Mouse (Mus musculus) heart, embryonic 13.5 days (tissue): Measurements from ENCODE around the gene Ackr1. TPM values are rescaled to one million over a fixed set of nuclear protein-coding genes. Genes with fewer than 3 reads are reported as not detected.

Experiments
- ATAC-seq: fragments of 200-750 bp; cut with Nextera tagmentation; 2 replicates; pipeline ENCODE4 v1.8.0; 2017; ENCODE audit warnings: moderate TSS enrichment; ENCODE audit not compliant: insufficient number of reproducible peaks, low FRiP score, low TSS enrichment; ENCODE audit errors: extremely low read depth
- H3K27ac ChIP-seq: fragments of 300-500 bp; sonication (generic); replicated peaks from 2 replicates; pipeline ENCODE4 v1.5.1; 2015; ENCODE audit warnings: moderate library complexity, mild to moderate bottlenecking, inconsistent platforms
- H3K27me3 ChIP-seq: fragments of 300-500 bp; sonication (generic); replicated peaks from 2 replicates; pipeline ENCODE4 v1.6.1; 2015; ENCODE audit warnings: mild to moderate bottlenecking, inconsistent platforms
- H3K36me3 ChIP-seq: fragments of 300-500 bp; sonication (generic); 2 replicates; pipeline ENCODE4 v1.6.1; 2015; ENCODE audit warnings: mild to moderate bottlenecking, inconsistent platforms
- H3K4me1 ChIP-seq: fragments of 300-500 bp; sonication (generic); 2 replicates; pipeline ENCODE4 v1.6.1; 2015; ENCODE audit warnings: inconsistent platforms
- H3K4me2 ChIP-seq: fragments of 300-500 bp; sonication (generic); 2 replicates; pipeline ENCODE4 v1.6.1; 2015; ENCODE audit warnings: inconsistent platforms, mild to moderate bottlenecking, moderate library complexity
- H3K4me3 ChIP-seq: fragments of 300-500 bp; sonication (generic); 2 replicates; pipeline ENCODE4 v1.5.1; 2015; ENCODE audit warnings: moderate library complexity, mild to moderate bottlenecking, inconsistent platforms
- H3K9ac ChIP-seq: fragments of 300-500 bp; sonication (generic); 2 replicates; pipeline ENCODE4 v1.6.1; 2015; ENCODE audit warnings: inconsistent platforms, mild to moderate bottlenecking, moderate library complexity
- H3K9me3 ChIP-seq: fragments of 300-500 bp; sonication (generic); 2 replicates; pipeline ENCODE4 v1.6.1; 2016; ENCODE audit warnings: inconsistent platforms
- WGBS: fragments of 180-500 bp; shearing (Covaris S2); methylation state at CpG from one replicate; pipeline ENCODE4 v1.1.7; 2015; ENCODE audit warnings: mixed read lengths; 5-methylcytosine and 5-hydroxymethylcytosine counted together
- polyA plus RNA-seq: library from polyadenylated mRNA; unstranded; fragments of >200 nt; fragmentation: Nextera tagmentation; extraction: Ambion mirVana; gene quantifications from 2 replicates; pipeline ENCODE4 v1.2.1, GENCODE M21; 2015

Ackr1 gene
- polyA plus RNA-seq, result 2.1 and 2.9 TPM in 2 replicates

- ATAC-seq, result 0 out of 2 replicates have a peak, but pooled peaks have one; percentile 39
- WGBS, result 28% methylated on average over 9 of the region's 9 CpGs
- peaks cover 17% of the 10 kb centered on the region for H3K4me1 ChIP-seq
- H3K9me3 ChIP-seq, result no peaks in the 10 kb centered on the region
- no peaks in the 10 kb centered on the region for H3K36me3 ChIP-seq
- no peak within 1 kb of the TSS for H3K9ac ChIP-seq
- H3K27me3 ChIP-seq, result no peaks in the 10 kb centered on the region
- H3K4me3 ChIP-seq, result peak within 1 kb of the TSS; percentile 19; the same call in 1 of the 2 replicates
- peak within 1 kb of the TSS; percentile 51 for H3K4me2 ChIP-seq
- peak within 1 kb of the TSS; percentile 28; the same call in 1 of the 2 replicates for H3K27ac ChIP-seq
These were observed at the start of gene Ackr1 for GRCm38 (mm10) chr1:173333312-173334253. Gene Ackr1 (minus strand): TSS chr1:173333750.

GRCm38 (mm10) chr1:173381436-173381835 is 47.9 kb upstream of the Ackr1 start:
- H3K27ac ChIP-seq, result no peak overlapping the region
- no peak overlapping the region for H3K4me2 ChIP-seq
- 83% methylated on average over 6 of the region's 6 CpGs for WGBS
- no peaks in the 10 kb centered on the region for H3K36me3 ChIP-seq
- no peak for ATAC-seq
- no peak overlapping the region for H3K4me3 ChIP-seq
- no peaks in the 10 kb centered on the region for H3K27me3 ChIP-seq
- no peaks in the 10 kb centered on the region for H3K9me3 ChIP-seq
- H3K4me1 ChIP-seq, result no peaks in the 10 kb centered on the region
- H3K9ac ChIP-seq, result no peak overlapping the region

- Histone ChIP-seq H3K27ac (no peak overlapping the region), H3K4me3 (no peak overlapping the region), H3K27me3 (no peaks in the 10 kb centered on the region), H3K36me3 (no peaks in the 10 kb centered on the region), H3K9ac (no peak overlapping the region), H3K4me2 (no peak overlapping the region), H3K4me1 (no peaks in the 10 kb centered on the region), H3K9me3 (no peaks in the 10 kb centered on the region)
- no peak for ATAC-seq
- WGBS, result 21% methylated on average over 13 of the region's 13 CpGs
These were observed 44.0 kb upstream of the Ackr1 start for GRCm38 (mm10) chr1:173377380-173378112.

- peaks cover 17% of the 10 kb centered on the region for H3K27me3 ChIP-seq
- no peak overlapping the region for H3K4me2 ChIP-seq
- WGBS, result 79% methylated on average over 7 of the region's 7 CpGs
- no peak overlapping the region for H3K9ac ChIP-seq
- H3K9me3 ChIP-seq, result no peaks in the 10 kb centered on the region
- no peaks in the 10 kb centered on the region for H3K4me1 ChIP-seq
- H3K4me3 ChIP-seq, result no peak overlapping the region
- H3K27ac ChIP-seq, result no peak overlapping the region
- H3K36me3 ChIP-seq, result no peaks in the 10 kb centered on the region
- ATAC-seq, result no peak
These were observed 40.5 kb upstream of the Ackr1 start for GRCm38 (mm10) chr1:173374020-173374419.

- 57% methylated on average over 6 of the region's 6 CpGs for WGBS
- H3K4me3 ChIP-seq, result no peak overlapping the region
- H3K36me3 ChIP-seq, result no peaks in the 10 kb centered on the region
- ATAC-seq, result no peak
- no peak overlapping the region for H3K27ac ChIP-seq
- no peak overlapping the region for H3K9ac ChIP-seq
- H3K4me2 ChIP-seq, result no peak overlapping the region
- H3K9me3 ChIP-seq, result no peaks in the 10 kb centered on the region
- peaks cover 14% of the 10 kb centered on the region for H3K4me1 ChIP-seq
- H3K27me3 ChIP-seq, result peaks cover 40% of the 10 kb centered on the region
These were observed 38.0 kb upstream of the Ackr1 start for GRCm38 (mm10) chr1:173371586-173371985.

- no peak for ATAC-seq
- no peak overlapping the region for H3K4me2 ChIP-seq
- H3K36me3 ChIP-seq, result no peaks in the 10 kb centered on the region
- peaks cover 23% of the 10 kb centered on the region for H3K4me1 ChIP-seq
- WGBS, result 54% methylated on average over 6 of the region's 6 CpGs
- H3K27me3 ChIP-seq, result peaks cover 51% of the 10 kb centered on the region
- no peaks in the 10 kb centered on the region for H3K9me3 ChIP-seq
- no peak overlapping the region for H3K4me3 ChIP-seq
- H3K9ac ChIP-seq, result no peak overlapping the region
- H3K27ac ChIP-seq, result no peak overlapping the region
These were observed 36.9 kb upstream of the Ackr1 start for GRCm38 (mm10) chr1:173370456-173370855.

- Histone ChIP-seq H3K27ac (no peak overlapping the region), H3K4me3 (no peak overlapping the region), H3K9ac (no peak overlapping the region), H3K27me3 (peaks cover 60% of the 10 kb centered on the region), H3K9me3 (no peaks in the 10 kb centered on the region), H3K36me3 (no peaks in the 10 kb centered on the region), H3K4me2 (no peak overlapping the region), H3K4me1 (peaks cover 23% of the 10 kb centered on the region)
- no peak for ATAC-seq
- WGBS, result 69% methylated on average over 2 of the region's 2 CpGs
These were observed 36.1 kb upstream of the Ackr1 start for GRCm38 (mm10) chr1:173369611-173370010.

GRCm38 (mm10) chr1:173367356-173368046 is 34.0 kb upstream of the Ackr1 start, which contains the start of gene Cadm3:
Gene Cadm3 (minus strand): TSS chr1:173367695.
- 1% methylated on average over 44 of the region's 46 CpGs for WGBS
- H3K9me3 ChIP-seq, result no peaks in the 10 kb centered on the region
- H3K36me3 ChIP-seq, result no peaks in the 10 kb centered on the region
- peaks cover 67% of the 10 kb centered on the region for H3K27me3 ChIP-seq
- peak within 1 kb of the TSS; percentile 73 for H3K9ac ChIP-seq
- ATAC-seq, result 0 out of 2 replicates have a peak, but pooled peaks have one; percentile 14
- peak within 1 kb of the TSS; percentile 93 for H3K4me2 ChIP-seq
- H3K4me3 ChIP-seq, result peak within 1 kb of the TSS; percentile 65
- H3K27ac ChIP-seq, result no peak within 1 kb of the TSS
- H3K4me1 ChIP-seq, result peaks cover 23% of the 10 kb centered on the region

- Histone ChIP-seq H3K4me2 (peak overlapping the region; percentile 93), H3K27ac (no peak overlapping the region), H3K36me3 (no peaks in the 10 kb centered on the region), H3K4me3 (peak overlapping the region; percentile 65), H3K4me1 (peaks cover 23% of the 10 kb centered on the region), H3K9ac (peak overlapping the region; percentile 73), H3K9me3 (no peaks in the 10 kb centered on the region), H3K27me3 (peaks cover 67% of the 10 kb centered on the region)
- 1% methylated on average over 31 of the region's 31 CpGs for WGBS
- no peak for ATAC-seq
These were observed 33.3 kb upstream of the Ackr1 start for GRCm38 (mm10) chr1:173366701-173367355.

GRCm38 (mm10) chr1:173365970-173366409 is 32.4 kb upstream of the Ackr1 start:
- H3K9ac ChIP-seq, result no peak overlapping the region
- no peak overlapping the region for H3K4me3 ChIP-seq
- H3K4me2 ChIP-seq, result peak overlapping the region; percentile 93
- peaks cover 67% of the 10 kb centered on the region for H3K27me3 ChIP-seq
- 4% methylated on average over 13 of the region's 13 CpGs for WGBS
- H3K36me3 ChIP-seq, result no peaks in the 10 kb centered on the region
- ATAC-seq, result 0 out of 2 replicates have a peak, but pooled peaks have one; percentile 12
- H3K27ac ChIP-seq, result no peak overlapping the region
- peaks cover 23% of the 10 kb centered on the region for H3K4me1 ChIP-seq
- H3K9me3 ChIP-seq, result no peaks in the 10 kb centered on the region
